Mouse (Mus musculus): ENCODE measurements around the gene Osbpl2. TPM values are rescaled to one million over a fixed set of nuclear protein-coding genes. Genes with fewer than 3 reads are reported as not detected.

The Osbpl2 gene
- polyA plus RNA-seq, 1 experiment from 2014 or later = 35.2 TPM

GRCm38 (mm10) chr2:180135414-180135813 is 16.3 kb downstream of the Osbpl2 start:
- 82% methylated on average over 5 of the region's 5 CpGs for WGBS
- Histone ChIP-seq H3K36me3 (ENCODE audit: insufficient read depth, low read length) (0 out of 2 replicates have a peak, but pooled peaks cover 9% of the 10 kb centered on the region), H3K4me1 (ENCODE audit: insufficient read depth, low read length) (no peaks in the 10 kb centered on the region), H3K4me2 (replicated peaks; ENCODE audit: low read depth, low read length) (no peak overlapping the region), H3K27me3 (ENCODE audit: insufficient read depth, low read length) (no peaks in the 10 kb centered on the region), H3K4me3 (ENCODE audit: low read length) (no peak overlapping the region), H3K9ac (replicated peaks; ENCODE audit: low read length) (no peak overlapping the region), H3K27ac (ENCODE audit: low read length) (no peak overlapping the region), H3K9me3 (ENCODE audit: low read length) (no peaks in the 10 kb centered on the region)
- no peak for ATAC-seq (ENCODE audit: low FRiP score, low TSS enrichment)

- Histone ChIP-seq H3K36me3 (ENCODE audit: insufficient read depth, low read length) (peaks cover 41% of the 10 kb centered on the region), H3K9me3 (ENCODE audit: low read length) (no peaks in the 10 kb centered on the region), H3K9ac (replicated peaks; ENCODE audit: low read length) (no peak overlapping the region), H3K27me3 (ENCODE audit: insufficient read depth, low read length) (no peaks in the 10 kb centered on the region), H3K27ac (ENCODE audit: low read length) (no peak overlapping the region), H3K4me3 (ENCODE audit: low read length) (no peak overlapping the region), H3K4me1 (ENCODE audit: insufficient read depth, low read length) (no peaks in the 10 kb centered on the region), H3K4me2 (replicated peaks; ENCODE audit: low read depth, low read length) (no peak overlapping the region)
- ATAC-seq (ENCODE audit: low FRiP score, low TSS enrichment) = no peak
- 92% methylated on average over 2 of the region's 2 CpGs for WGBS
These were observed 27.0 kb downstream of the Osbpl2 start for GRCm38 (mm10) chr2:180146091-180146490.

- no peak overlapping the region for H3K4me3 ChIP-seq (ENCODE audit: low read length)
- H3K36me3 ChIP-seq (ENCODE audit: insufficient read depth, low read length) = peaks cover 49% of the 10 kb centered on the region
- 85% methylated on average over 6 of the region's 6 CpGs for WGBS
- no peaks in the 10 kb centered on the region for H3K9me3 ChIP-seq (ENCODE audit: low read length)
- no peak for ATAC-seq (ENCODE audit: low FRiP score, low TSS enrichment)
- H3K27me3 ChIP-seq (ENCODE audit: insufficient read depth, low read length) = no peaks in the 10 kb centered on the region
- H3K27ac ChIP-seq (ENCODE audit: low read length) = no peak overlapping the region
- H3K9ac ChIP-seq (replicated peaks; ENCODE audit: low read length) = no peak overlapping the region
- H3K4me2 ChIP-seq (replicated peaks; ENCODE audit: low read depth, low read length) = no peak overlapping the region
- no peaks in the 10 kb centered on the region for H3K4me1 ChIP-seq (ENCODE audit: insufficient read depth, low read length)
These were observed 28.3 kb downstream of the Osbpl2 start for GRCm38 (mm10) chr2:180147379-180147778.

- H3K36me3 ChIP-seq (ENCODE audit: insufficient read depth, low read length) = peaks cover 59% of the 10 kb centered on the region
- WGBS = 70% methylated on average over 9 of the region's 9 CpGs
- ATAC-seq (ENCODE audit: low FRiP score, low TSS enrichment) = no peak
These were observed 29.4 kb downstream of the Osbpl2 start for GRCm38 (mm10) chr2:180148551-180148950.

GRCm38 (mm10) chr2:180154796-180155195 is 35.7 kb downstream of the Osbpl2 start:
- no peak overlapping the region for H3K27ac ChIP-seq (ENCODE audit: low read length)
- H3K4me2 ChIP-seq (replicated peaks; ENCODE audit: low read depth, low read length) = no peak overlapping the region
- no peaks in the 10 kb centered on the region for H3K9me3 ChIP-seq (ENCODE audit: low read length)
- 44% methylated on average over 3 of the region's 3 CpGs for WGBS
- peaks cover 64% of the 10 kb centered on the region for H3K36me3 ChIP-seq (ENCODE audit: insufficient read depth, low read length)
- no peak overlapping the region for H3K9ac ChIP-seq (replicated peaks; ENCODE audit: low read length)
- H3K27me3 ChIP-seq (ENCODE audit: insufficient read depth, low read length) = no peaks in the 10 kb centered on the region
- ATAC-seq (ENCODE audit: low FRiP score, low TSS enrichment) = no peak
- no peak overlapping the region for H3K4me3 ChIP-seq (ENCODE audit: low read length)
- no peaks in the 10 kb centered on the region for H3K4me1 ChIP-seq (ENCODE audit: insufficient read depth, low read length)

More at GRCm38 (mm10) chr2:180148551-180148950, 29.4 kb downstream of the Osbpl2 start:
- Histone ChIP-seq H3K4me3 (ENCODE audit: low read length) (no peak overlapping the region), H3K9ac (replicated peaks; ENCODE audit: low read length) (no peak overlapping the region), H3K27me3 (ENCODE audit: insufficient read depth, low read length) (no peaks in the 10 kb centered on the region), H3K4me2 (replicated peaks; ENCODE audit: low read depth, low read length) (no peak overlapping the region), H3K4me1 (ENCODE audit: insufficient read depth, low read length) (no peaks in the 10 kb centered on the region), H3K27ac (ENCODE audit: low read length) (no peak overlapping the region), H3K9me3 (ENCODE audit: low read length) (no peaks in the 10 kb centered on the region)

GRCm38 (mm10) chr2:180158627-180159026 is 39.5 kb downstream of the Osbpl2 start:
- WGBS = 68% methylated on average over 3 of the region's 3 CpGs
- no peak overlapping the region for H3K4me3 ChIP-seq (ENCODE audit: low read length)
- peak; percentile 74; the same call in 1 of the 2 replicates for ATAC-seq (ENCODE audit: low FRiP score, low TSS enrichment)

GRCm38 (mm10) chr2:180165855-180166254 is 46.7 kb downstream of the Osbpl2 start:
- 80% methylated on average over 2 of the region's 2 CpGs for WGBS
- Histone ChIP-seq H3K9me3 (ENCODE audit: low read length) (no peaks in the 10 kb centered on the region), H3K4me3 (ENCODE audit: low read length) (no peak overlapping the region), H3K27me3 (ENCODE audit: insufficient read depth, low read length) (no peaks in the 10 kb centered on the region), H3K4me1 (ENCODE audit: insufficient read depth, low read length) (peaks cover 2% of the 10 kb centered on the region; the same call in 1 of the 2 replicates), H3K27ac (ENCODE audit: low read length) (no peak overlapping the region), H3K4me2 (replicated peaks; ENCODE audit: low read depth, low read length) (no peak overlapping the region), H3K36me3 (ENCODE audit: insufficient read depth, low read length) (peaks cover 18% of the 10 kb centered on the region), H3K9ac (replicated peaks; ENCODE audit: low read length) (no peak overlapping the region)
- no peak for ATAC-seq (ENCODE audit: low FRiP score, low TSS enrichment)

More at GRCm38 (mm10) chr2:180158627-180159026, 39.5 kb downstream of the Osbpl2 start:
- Histone ChIP-seq H3K4me1 (ENCODE audit: insufficient read depth, low read length) (no peaks in the 10 kb centered on the region), H3K9ac (replicated peaks; ENCODE audit: low read length) (no peak overlapping the region), H3K36me3 (ENCODE audit: insufficient read depth, low read length) (peaks cover 51% of the 10 kb centered on the region), H3K9me3 (ENCODE audit: low read length) (no peaks in the 10 kb centered on the region), H3K27me3 (ENCODE audit: insufficient read depth, low read length) (no peaks in the 10 kb centered on the region), H3K27ac (ENCODE audit: low read length) (no peak overlapping the region), H3K4me2 (replicated peaks; ENCODE audit: low read depth, low read length) (no peak overlapping the region)

DNA sequence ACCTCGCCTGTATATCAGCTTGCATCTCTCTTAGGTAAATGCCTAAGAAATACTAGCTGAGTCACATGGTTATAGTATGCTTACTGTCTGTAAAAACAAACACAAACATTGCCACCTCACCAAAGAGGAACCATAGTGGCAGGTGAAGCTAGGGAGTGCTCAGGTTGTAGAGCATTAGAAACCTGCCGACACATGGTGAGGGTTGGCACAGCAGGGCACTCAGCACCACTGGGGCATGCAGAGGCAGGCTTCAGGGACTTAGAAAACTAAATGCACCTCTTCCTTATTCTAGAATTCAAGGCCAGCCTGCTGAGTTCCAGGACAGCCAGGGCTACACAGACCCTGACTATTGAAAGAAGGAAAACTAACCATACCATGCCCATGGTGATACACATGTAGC is 47.8 kb downstream of the Osbpl2 start:
- Histone ChIP-seq H3K4me3 (ENCODE audit: low read length) (no peak overlapping the region), H3K27me3 (ENCODE audit: insufficient read depth, low read length) (no peaks in the 10 kb centered on the region), H3K27ac (ENCODE audit: low read length) (no peak overlapping the region), H3K9ac (replicated peaks; ENCODE audit: low read length) (no peak overlapping the region), H3K4me1 (ENCODE audit: insufficient read depth, low read length) (peaks cover 5% of the 10 kb centered on the region; the same call in 1 of the 2 replicates), H3K9me3 (ENCODE audit: low read length) (no peaks in the 10 kb centered on the region), H3K36me3 (ENCODE audit: insufficient read depth, low read length) (peaks cover 14% of the 10 kb centered on the region), H3K4me2 (replicated peaks; ENCODE audit: low read depth, low read length) (no peak overlapping the region)
- 86% methylated on average over 2 of the region's 2 CpGs for WGBS
- no peak for ATAC-seq (ENCODE audit: low FRiP score, low TSS enrichment)

DNA sequence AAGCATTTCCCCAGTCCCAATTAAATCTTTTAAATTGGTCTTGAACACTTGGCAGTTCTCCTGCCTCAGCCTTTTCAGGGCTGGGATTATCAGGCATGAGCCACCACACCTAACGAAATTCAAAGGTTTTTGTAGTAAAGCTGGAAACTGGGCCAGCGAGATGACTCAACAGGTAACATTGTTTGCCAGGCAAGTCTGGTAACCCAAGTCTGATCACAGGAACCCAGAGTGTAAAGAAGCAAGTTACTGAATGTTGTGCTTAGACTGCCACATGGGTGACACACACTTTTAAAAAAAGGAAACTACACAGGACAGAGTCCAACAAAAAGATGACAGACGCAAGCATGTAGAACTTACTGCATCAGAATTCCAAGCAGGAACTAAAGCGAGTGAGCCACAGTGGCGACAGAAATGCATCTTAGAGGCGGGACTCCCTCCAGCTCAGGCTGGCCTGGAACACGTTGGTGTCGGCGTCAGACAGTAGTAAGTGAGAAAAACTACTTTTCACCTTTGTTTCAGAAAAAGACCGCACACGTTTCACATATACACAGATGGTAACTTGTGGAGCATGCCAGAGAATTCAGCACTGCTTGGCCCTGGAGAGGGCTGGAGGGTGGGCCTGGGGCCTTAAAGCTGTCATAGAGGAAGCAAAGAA is 51.2 kb downstream of the Osbpl2 start:
- Histone ChIP-seq H3K4me1 (ENCODE audit: insufficient read depth, low read length) (peaks cover 20% of the 10 kb centered on the region), H3K9me3 (ENCODE audit: low read length) (no peaks in the 10 kb centered on the region), H3K27ac (ENCODE audit: low read length) (no peak overlapping the region), H3K36me3 (ENCODE audit: insufficient read depth, low read length) (peaks cover 21% of the 10 kb centered on the region), H3K27me3 (ENCODE audit: insufficient read depth, low read length) (no peaks in the 10 kb centered on the region), H3K9ac (replicated peaks; ENCODE audit: low read length) (peak overlapping the region; percentile 60; the same call in 1 of the 2 replicates), H3K4me2 (replicated peaks; ENCODE audit: low read depth, low read length) (no peak overlapping the region; the same call in 1 of the 2 replicates), H3K4me3 (ENCODE audit: low read length) (no peak overlapping the region; the same call in 1 of the 2 replicates)
- no peak for ATAC-seq (ENCODE audit: low FRiP score, low TSS enrichment)
- 90% methylated on average over 11 of the region's 11 CpGs for WGBS

- peaks cover 27% of the 10 kb centered on the region for H3K36me3 ChIP-seq (ENCODE audit: insufficient read depth, low read length)
- peak within 1 kb of the TSS; percentile 61 for H3K27ac ChIP-seq (ENCODE audit: low read length)
- H3K27me3 ChIP-seq (ENCODE audit: insufficient read depth, low read length) = no peaks in the 10 kb centered on the region
- no peaks in the 10 kb centered on the region for H3K9me3 ChIP-seq (ENCODE audit: low read length)
- 3% methylated on average over 41 of the region's 41 CpGs for WGBS
- peak within 1 kb of the TSS; percentile 82 for H3K9ac ChIP-seq (replicated peaks; ENCODE audit: low read length)
- peak within 1 kb of the TSS; percentile 78 for H3K4me3 ChIP-seq (ENCODE audit: low read length)
- H3K4me2 ChIP-seq (replicated peaks; ENCODE audit: low read depth, low read length) = peak within 1 kb of the TSS; percentile 99
- peaks cover 20% of the 10 kb centered on the region for H3K4me1 ChIP-seq (ENCODE audit: insufficient read depth, low read length)
- peak; percentile 100 for ATAC-seq (ENCODE audit: low FRiP score, low TSS enrichment)
These were observed 51.9 kb downstream of the Osbpl2 start, which contains the start of gene Adrm1 for GRCm38 (mm10) chr2:180170806-180171521. TSS of gene Adrm1 (plus strand) at chr2:180171485.

Data from kidney, embryonic 16.5 days (tissue).